Mouse (Mus musculus) liver, embryonic 15.5 days (tissue): ENCODE measurements around the gene Cyp2c23. TPM values are rescaled to one million over a fixed set of nuclear protein-coding genes. Genes with fewer than 3 reads are reported as not detected.
A peak's percentile ranks its signal among the peaks of the same experiment; 100 is the strongest.

Experiments
- ATAC-seq: fragments of 200-750 bp; cut with Nextera tagmentation; 2 replicates; pipeline ENCODE4 v1.8.0; 2017; ENCODE audit warnings: moderate number of reproducible peaks, mild to moderate bottlenecking, moderate library complexity; ENCODE audit not compliant: insufficient read depth
- H3K27ac ChIP-seq: fragments of 300-500 bp; sonication (generic); replicated peaks from 2 replicates; pipeline ENCODE4 v1.5.1; 2015; ENCODE audit warnings: mild to moderate bottlenecking, inconsistent platforms
- H3K27me3 ChIP-seq: fragments of 300-500 bp; sonication (generic); 2 replicates; pipeline ENCODE4 v1.6.1; 2015; ENCODE audit warnings: mild to moderate bottlenecking, inconsistent platforms
- H3K36me3 ChIP-seq: fragments of 300-500 bp; sonication (generic); replicated peaks from 2 replicates; pipeline ENCODE4 v1.6.1; 2015; ENCODE audit warnings: moderate library complexity, mild to moderate bottlenecking, inconsistent platforms
- H3K4me1 ChIP-seq: fragments of 300-500 bp; sonication (generic); replicated peaks from 2 replicates; pipeline ENCODE4 v1.6.1; 2015; ENCODE audit warnings: inconsistent platforms
- H3K4me2 ChIP-seq: fragments of 300-500 bp; sonication (generic); 2 replicates; pipeline ENCODE4 v1.6.1; 2015; ENCODE audit warnings: moderate library complexity, mild to moderate bottlenecking, inconsistent platforms
- H3K4me3 ChIP-seq: fragments of 300-500 bp; sonication (generic); replicated peaks from 2 replicates; pipeline ENCODE4 v1.5.1; 2015; ENCODE audit warnings: mild to moderate bottlenecking, inconsistent platforms
- H3K9ac ChIP-seq: fragments of 300-500 bp; sonication (generic); 2 replicates; pipeline ENCODE4 v1.6.1; 2015; ENCODE audit warnings: moderate library complexity, mild to moderate bottlenecking, inconsistent platforms
- H3K9me3 ChIP-seq: fragments of 300-500 bp; sonication (generic); replicated peaks from 2 replicates; pipeline ENCODE4 v1.6.1; 2016; ENCODE audit warnings: inconsistent platforms
- WGBS: fragments of 180-500 bp; shearing (Covaris S2); methylation state at CpG from one replicate; pipeline ENCODE4 v1.1.7; 2015; ENCODE audit warnings: mixed read lengths; ENCODE audit not compliant: insufficient replicate concordance; 5-methylcytosine and 5-hydroxymethylcytosine counted together
- polyA plus RNA-seq: library from polyadenylated mRNA; unstranded; fragments of >200 nt; fragmentation: Nextera tagmentation; extraction: Ambion mirVana; gene quantifications from 2 replicates; pipeline ENCODE4 v1.2.1, GENCODE M21; 2015

The Cyp2c23 gene
- polyA plus RNA-seq, 1 experiment from 2014 or later = 26.7 TPM

DNA sequence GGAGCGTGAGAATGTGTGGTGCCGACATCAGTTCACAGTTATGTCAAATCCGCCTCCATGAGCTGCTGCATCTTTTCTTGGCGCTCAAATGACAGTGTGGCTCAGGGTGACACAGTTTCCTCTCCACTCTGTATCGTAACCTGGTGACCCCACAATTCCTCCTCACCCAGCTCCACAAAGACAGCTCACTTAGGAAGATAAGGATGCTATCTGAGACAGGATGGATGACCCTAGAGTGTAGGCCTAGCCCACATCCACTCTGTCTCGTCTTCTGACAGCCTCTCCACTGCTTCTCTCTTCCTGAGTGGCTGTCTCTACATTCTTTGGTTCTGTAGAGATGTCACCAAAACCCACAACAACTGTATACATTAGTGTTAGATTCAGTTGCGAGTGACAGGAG lies 33.6 kb downstream of the Cyp2c23 start:
- H3K9ac ChIP-seq = no peak overlapping the region
- no peaks in the 10 kb centered on the region for H3K9me3 ChIP-seq
- no peaks in the 10 kb centered on the region for H3K36me3 ChIP-seq
- no peaks in the 10 kb centered on the region for H3K27me3 ChIP-seq
- ATAC-seq = no peak
- no peak overlapping the region for H3K27ac ChIP-seq
- no peak overlapping the region for H3K4me2 ChIP-seq
- 0 out of 2 replicates have a peak, but pooled peaks cover 3% of the 10 kb centered on the region for H3K4me1 ChIP-seq
- 55% methylated on average over 7 of the region's 7 CpGs for WGBS
- H3K4me3 ChIP-seq = no peak overlapping the region

DNA sequence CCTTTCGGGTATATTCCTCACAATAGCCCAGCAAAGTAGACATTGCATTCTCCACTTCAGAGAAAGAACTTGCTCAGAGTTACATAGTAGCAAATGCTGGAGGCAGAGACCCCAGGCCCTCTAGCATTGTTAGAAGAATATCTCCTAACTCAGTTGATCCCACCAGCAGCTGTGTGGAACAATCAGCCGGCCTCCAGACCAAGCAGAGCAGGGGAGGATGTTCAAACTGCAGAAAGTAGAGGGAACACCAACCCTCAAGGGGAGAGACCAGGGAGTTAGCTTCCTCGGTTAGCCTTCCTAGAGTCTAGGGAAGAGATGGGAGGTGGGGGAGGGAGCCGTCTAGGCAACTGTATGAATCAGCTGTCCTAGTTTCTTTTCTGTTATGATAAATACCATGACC lies 36.5 kb downstream of the Cyp2c23 start:
- ATAC-seq = no peak
- 50% methylated on average over 4 of the region's 4 CpGs for WGBS
- Histone ChIP-seq H3K4me1 (0 out of 2 replicates have a peak, but pooled peaks cover 3% of the 10 kb centered on the region), H3K9ac (no peak overlapping the region), H3K27ac (no peak overlapping the region), H3K4me3 (no peak overlapping the region), H3K36me3 (no peaks in the 10 kb centered on the region), H3K4me2 (no peak overlapping the region), H3K9me3 (no peaks in the 10 kb centered on the region), H3K27me3 (no peaks in the 10 kb centered on the region)

DNA sequence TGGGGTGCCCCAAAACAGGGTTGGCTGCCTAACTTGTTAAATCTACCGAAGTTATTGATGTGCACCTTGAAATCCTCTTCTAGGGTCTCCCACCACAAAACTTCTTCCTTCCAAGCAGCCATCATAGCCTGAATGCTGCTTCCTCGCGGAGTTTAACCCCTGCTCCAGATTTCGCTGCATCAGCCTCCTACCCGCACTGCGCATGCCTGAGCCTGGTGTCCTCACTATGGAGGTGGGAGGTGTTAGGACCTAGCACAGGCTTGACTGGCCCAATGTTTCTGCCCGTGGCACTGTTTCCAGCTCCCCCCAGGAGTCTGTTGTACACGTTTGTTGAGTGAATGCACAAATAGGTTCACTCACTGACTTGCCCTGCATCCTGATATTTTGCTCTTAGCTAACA lies 38.6 kb downstream of the Cyp2c23 start:
- Histone ChIP-seq H3K27me3 (peaks cover 11% of the 10 kb centered on the region), H3K27ac (no peak overlapping the region), H3K4me2 (no peak overlapping the region), H3K9ac (no peak overlapping the region), H3K4me1 (0 out of 2 replicates have a peak, but pooled peaks cover 3% of the 10 kb centered on the region), H3K36me3 (no peaks in the 10 kb centered on the region), H3K9me3 (no peaks in the 10 kb centered on the region), H3K4me3 (no peak overlapping the region)
- WGBS = 65% methylated on average over 8 of the region's 8 CpGs
- no peak for ATAC-seq

DNA sequence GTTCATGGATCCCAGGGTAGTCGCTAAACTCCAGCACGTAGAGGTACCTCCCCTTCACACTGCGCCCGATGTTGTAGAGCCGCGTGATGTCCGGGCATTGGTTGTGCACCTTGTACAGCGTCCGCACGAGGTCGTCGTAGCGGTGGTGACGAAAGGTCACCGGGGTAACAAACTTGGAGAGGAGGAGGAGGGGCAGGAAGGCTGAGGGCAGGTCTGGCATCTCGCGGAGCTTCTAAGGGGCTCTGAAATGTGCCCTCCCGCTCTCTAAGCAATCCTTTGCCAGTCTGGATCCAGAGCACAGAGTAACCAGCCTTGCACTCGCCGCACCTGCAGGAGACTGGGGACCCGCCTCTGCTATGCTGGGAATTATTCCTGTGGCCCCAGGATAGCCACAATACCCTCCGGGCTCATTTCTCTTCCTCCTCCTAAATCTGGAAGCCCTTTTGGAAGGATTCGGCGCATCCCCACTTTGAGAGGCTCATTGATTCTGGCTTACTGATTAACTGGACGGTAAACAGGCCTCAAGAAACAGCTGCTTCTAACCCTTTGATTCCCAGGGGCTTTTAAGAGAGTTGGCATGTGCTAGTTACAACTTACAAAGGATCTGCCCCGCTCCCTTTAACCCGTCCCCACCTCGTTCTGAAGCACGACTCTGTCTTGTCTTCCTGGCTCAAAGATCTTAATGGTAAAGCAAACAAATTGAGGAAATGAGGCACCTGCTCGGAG lies 42.8 kb downstream of the Cyp2c23 start, which contains the start of gene Cpn1:
Gene Cpn1, minus strand, starts transcription at position 488 of the 726 bp plus-strand sequence.
- H3K36me3 ChIP-seq = no peaks in the 10 kb centered on the region
- no peaks in the 10 kb centered on the region for H3K9me3 ChIP-seq
- no peaks in the 10 kb centered on the region for H3K4me1 ChIP-seq
- H3K27me3 ChIP-seq = peaks cover 11% of the 10 kb centered on the region
- peak within 1 kb of the TSS; percentile 73 for H3K27ac ChIP-seq
- peak; percentile 82 for ATAC-seq
- peak within 1 kb of the TSS; percentile 43; the same call in 1 of the 2 replicates for H3K4me2 ChIP-seq
- WGBS = 25% methylated on average over 30 of the region's 30 CpGs
- H3K4me3 ChIP-seq = peak within 1 kb of the TSS; percentile 46
- H3K9ac ChIP-seq = no peak within 1 kb of the TSS

DNA sequence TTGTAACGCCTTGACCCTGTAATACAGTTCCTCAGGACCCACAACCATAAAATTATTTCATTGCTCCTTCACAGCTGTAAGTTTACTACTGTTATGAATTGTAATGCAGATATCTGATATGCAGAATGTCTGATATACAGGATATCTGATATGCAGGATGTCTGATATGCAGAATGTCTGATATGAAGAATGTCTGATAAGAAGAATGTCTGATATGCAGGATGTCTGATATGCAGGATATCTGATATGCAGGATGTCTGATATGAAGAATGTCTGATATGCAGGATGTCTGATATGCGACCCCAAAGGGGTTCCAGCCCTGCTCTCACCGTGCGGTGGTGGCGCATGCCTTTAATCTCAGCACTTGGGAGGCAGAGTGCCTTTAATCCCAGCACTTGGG lies 47.0 kb downstream of the Cyp2c23 start:
- no peak overlapping the region for H3K9ac ChIP-seq

DNA sequence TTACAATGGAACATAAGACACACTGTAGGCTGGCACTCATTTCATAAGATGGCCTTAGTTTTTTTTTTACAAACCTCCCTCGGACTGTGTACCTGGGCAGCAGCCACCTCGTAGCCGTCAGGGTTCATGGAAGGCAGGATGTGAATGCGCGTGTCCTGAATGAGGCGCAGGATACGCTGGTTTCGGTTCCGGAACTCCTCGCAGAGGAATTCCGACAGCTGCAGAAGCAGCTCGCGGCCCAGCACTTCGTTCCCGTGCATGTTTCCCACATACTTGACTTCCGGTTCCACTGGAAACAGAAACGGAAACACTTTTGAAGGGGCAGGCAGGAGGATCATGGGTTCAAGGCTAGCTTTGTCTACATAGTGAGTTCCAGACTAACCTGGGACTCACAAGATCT lies 48.3 kb downstream of the Cyp2c23 start:
- H3K27me3 ChIP-seq = peaks cover 2% of the 10 kb centered on the region
- H3K9me3 ChIP-seq = no peaks in the 10 kb centered on the region
- H3K4me2 ChIP-seq = no peak overlapping the region
- 78% methylated on average over 17 of the region's 17 CpGs for WGBS
- H3K36me3 ChIP-seq = no peaks in the 10 kb centered on the region
- no peaks in the 10 kb centered on the region for H3K4me1 ChIP-seq
- H3K4me3 ChIP-seq = no peak overlapping the region
- no peak for ATAC-seq
- H3K9ac ChIP-seq = no peak overlapping the region
- H3K27ac ChIP-seq = no peak overlapping the region

More for the DNA sequence above, 47.0 kb downstream of the Cyp2c23 start:
- no peaks in the 10 kb centered on the region for H3K4me1 ChIP-seq
- no peak overlapping the region for H3K27ac ChIP-seq
- H3K9me3 ChIP-seq = no peaks in the 10 kb centered on the region
- 51% methylated on average over 5 of the region's 5 CpGs for WGBS
- H3K27me3 ChIP-seq = peaks cover 11% of the 10 kb centered on the region
- H3K4me2 ChIP-seq = no peak overlapping the region
- no peak for ATAC-seq
- H3K36me3 ChIP-seq = no peaks in the 10 kb centered on the region
- no peak overlapping the region for H3K4me3 ChIP-seq

DNA sequence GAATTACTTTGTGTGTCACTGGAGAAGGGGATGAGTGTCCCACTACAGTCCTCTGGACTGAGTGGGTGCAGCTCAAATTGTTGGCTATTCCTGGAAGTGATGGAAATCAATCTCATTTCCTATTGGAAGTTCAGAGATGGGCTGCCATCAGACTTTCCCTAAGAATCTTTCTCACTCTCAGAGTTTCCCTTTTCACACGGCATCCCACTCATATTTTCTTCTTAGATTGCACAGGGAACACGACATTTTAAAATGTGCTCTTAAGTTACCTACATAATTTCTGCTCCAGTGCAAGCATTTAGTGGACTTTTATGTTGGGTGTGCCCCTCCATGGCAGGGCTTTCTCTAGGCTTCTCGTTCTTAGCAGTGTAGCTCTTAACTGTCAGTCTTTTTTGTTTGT lies 51.2 kb downstream of the Cyp2c23 start:
- H3K4me2 ChIP-seq = no peak overlapping the region
- no peaks in the 10 kb centered on the region for H3K27me3 ChIP-seq
- H3K36me3 ChIP-seq = no peaks in the 10 kb centered on the region; the same call in 1 of the 2 replicates
- H3K27ac ChIP-seq = no peak overlapping the region
- no peaks in the 10 kb centered on the region for H3K9me3 ChIP-seq
- no peak overlapping the region for H3K4me3 ChIP-seq
- no peak overlapping the region for H3K9ac ChIP-seq
- 58% methylated on average over 3 of the region's 3 CpGs for WGBS
- no peaks in the 10 kb centered on the region for H3K4me1 ChIP-seq
- ATAC-seq = no peak

DNA sequence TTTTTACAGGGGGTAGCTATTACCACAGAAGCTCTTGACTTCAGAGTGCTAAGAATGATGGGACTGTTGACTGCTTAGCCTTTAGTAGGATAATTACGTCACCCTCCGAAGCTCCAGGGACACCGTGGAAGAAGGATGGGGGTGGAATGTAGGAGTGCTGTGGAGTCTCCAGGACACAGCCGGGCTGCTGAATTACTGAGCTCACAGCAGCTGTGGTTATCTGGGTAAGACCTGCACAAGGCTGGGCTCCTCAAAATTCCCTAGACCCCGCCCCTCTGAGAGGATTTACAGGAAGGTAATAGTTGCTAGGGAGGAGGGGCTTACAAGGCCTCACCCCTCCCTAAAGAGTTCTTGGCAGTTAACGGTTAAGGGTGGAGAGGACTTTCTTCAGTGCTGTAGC lies 52.3 kb downstream of the Cyp2c23 start:
- Histone ChIP-seq H3K4me3 (no peak overlapping the region), H3K9ac (no peak overlapping the region), H3K36me3 (no peaks in the 10 kb centered on the region; the same call in 1 of the 2 replicates), H3K9me3 (no peaks in the 10 kb centered on the region), H3K27me3 (no peaks in the 10 kb centered on the region), H3K4me2 (no peak overlapping the region), H3K4me1 (no peaks in the 10 kb centered on the region), H3K27ac (no peak overlapping the region)
- WGBS = 60% methylated on average over 6 of the region's 6 CpGs
- ATAC-seq = no peak

DNA sequence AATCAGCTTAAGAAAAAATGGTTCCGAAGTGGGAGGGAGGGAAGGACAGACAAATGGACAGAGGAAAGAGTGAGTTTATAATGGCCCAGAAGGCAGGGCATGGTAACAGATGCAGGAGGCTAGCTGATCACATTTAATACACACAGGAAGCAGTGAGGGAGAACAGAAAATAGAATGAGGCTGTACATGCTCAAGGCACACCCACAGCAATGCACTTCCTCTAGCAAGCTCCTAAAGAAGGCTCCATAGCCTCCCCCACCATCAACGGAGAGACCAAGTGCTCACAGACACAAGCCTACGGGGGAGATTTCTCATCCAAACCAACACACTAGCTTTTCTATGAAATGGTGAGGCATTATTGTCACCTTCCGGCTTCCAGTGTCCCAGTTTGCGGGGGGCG lies 54.8 kb downstream of the Cyp2c23 start:
- ATAC-seq = no peak
- H3K9me3 ChIP-seq = no peaks in the 10 kb centered on the region

DNA sequence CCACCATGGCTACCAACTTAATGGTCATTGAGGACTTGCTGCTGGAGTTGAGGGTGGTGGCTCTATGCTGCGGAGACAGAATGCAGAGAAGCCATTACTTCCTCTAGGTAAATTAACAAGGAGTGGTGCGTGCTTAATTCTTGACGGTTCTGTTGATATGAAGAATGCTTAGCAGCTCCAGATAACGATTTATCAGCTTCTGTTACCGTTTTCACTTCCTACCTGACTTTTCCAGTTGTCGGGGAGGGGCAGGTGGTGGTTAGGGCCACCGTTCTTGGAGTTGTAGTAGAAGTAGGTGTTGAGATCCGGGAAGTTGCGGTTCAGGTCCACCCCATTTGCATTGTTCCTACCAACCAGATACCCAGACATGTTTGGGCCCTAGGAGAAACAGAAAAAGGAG lies 55.3 kb downstream of the Cyp2c23 start:
- H3K9ac ChIP-seq = no peak overlapping the region
- no peak overlapping the region for H3K4me2 ChIP-seq
- H3K4me3 ChIP-seq = no peak overlapping the region
- no peaks in the 10 kb centered on the region for H3K9me3 ChIP-seq
- no peak for ATAC-seq
- H3K27me3 ChIP-seq = no peaks in the 10 kb centered on the region
- H3K4me1 ChIP-seq = no peaks in the 10 kb centered on the region
- no peak overlapping the region for H3K27ac ChIP-seq
- no peaks in the 10 kb centered on the region; the same call in 1 of the 2 replicates for H3K36me3 ChIP-seq
- 49% methylated on average over 9 of the region's 9 CpGs for WGBS

More for the DNA sequence above, 54.8 kb downstream of the Cyp2c23 start:
- WGBS = 71% methylated on average over 6 of the region's 6 CpGs
- no peaks in the 10 kb centered on the region for H3K4me1 ChIP-seq
- no peak overlapping the region for H3K27ac ChIP-seq
- no peaks in the 10 kb centered on the region for H3K27me3 ChIP-seq
- no peak overlapping the region for H3K4me2 ChIP-seq
- H3K4me3 ChIP-seq = no peak overlapping the region
- no peaks in the 10 kb centered on the region; the same call in 1 of the 2 replicates for H3K36me3 ChIP-seq
- no peak overlapping the region for H3K9ac ChIP-seq

DNA sequence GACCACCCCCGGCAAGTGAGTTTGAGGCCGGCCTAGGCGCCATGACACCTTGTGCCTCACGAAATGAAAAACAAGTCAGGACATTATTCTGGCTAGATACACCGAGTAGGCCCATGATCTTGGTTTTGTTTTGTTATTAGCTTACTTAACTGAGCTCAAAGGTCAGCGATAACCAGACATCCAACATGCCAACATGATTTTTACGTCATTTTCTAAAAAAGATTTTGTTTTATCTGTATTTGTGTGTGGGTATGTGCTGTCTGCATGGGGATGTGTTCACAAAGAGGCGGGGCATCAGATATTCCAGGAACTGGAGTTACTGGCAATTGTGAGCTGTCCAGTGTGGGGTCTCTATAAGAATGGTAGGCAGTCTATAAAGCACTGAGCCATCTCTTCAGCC lies 56.9 kb downstream of the Cyp2c23 start:
- ATAC-seq = no peak
- Histone ChIP-seq H3K4me1 (no peaks in the 10 kb centered on the region), H3K27ac (no peak overlapping the region), H3K36me3 (no peaks in the 10 kb centered on the region; the same call in 1 of the 2 replicates), H3K9me3 (no peaks in the 10 kb centered on the region), H3K27me3 (no peaks in the 10 kb centered on the region), H3K4me3 (no peak overlapping the region), H3K4me2 (no peak overlapping the region), H3K9ac (no peak overlapping the region)
- WGBS = 70% methylated on average over 8 of the region's 8 CpGs
